8 mouse cellular contexts compared by ENCODE assay signal in genomic region chr10:56468537-56468936, GRCm38 (mm10).
DNase-seq lines count a peak whose midpoint lies in the region; ATAC-seq lines count a peak whose summit lies in the region.
"Had no signal": no experiment of that assay in that cellular context is flagged by ENCODE, and none has a peak within 500 bp of the region (broad histone marks: within the 10 kb centered on the region; RNA-seq: fewer than 3 reads in every experiment).

No protein-coding gene starts in this region.

- H3K9me3 ChIP-seq in neural tube, embryonic 11.5 days (ENCODE audit: control insufficient read depth, low read length), result no peaks in the 10 kb centered on the region
- no peaks in the 10 kb centered on the region for H3K9me3 ChIP-seq in kidney, embryonic 15.5 days (replicated peaks)

- no peaks in the 10 kb centered on the region for H3K27me3 ChIP-seq in neural tube, embryonic 11.5 days (ENCODE audit: control insufficient read depth, insufficient read depth, low read length)
- no peaks in the 10 kb centered on the region for H3K27me3 ChIP-seq in kidney, embryonic 15.5 days

- no peak overlapping the region for H3K4me3 ChIP-seq in neural tube, embryonic 11.5 days (ENCODE audit: low read depth, low read length)
- peak overlapping the region; percentile 39 for H3K4me3 ChIP-seq in kidney, embryonic 15.5 days (replicated peaks)

- 69% methylated on average over 6 of the region's 6 CpGs for WGBS in neural tube, embryonic 11.5 days
- 16% methylated on average over 6 of the region's 6 CpGs for whole genome bisulfite sequencing in kidney, embryonic 15.5 days

- H3K9ac ChIP-seq in neural tube, embryonic 11.5 days (ENCODE audit: low read length), result no peak overlapping the region
- H3K9ac ChIP-seq in kidney, embryonic 15.5 days, result 0 out of 2 replicates have a peak overlapping the region, but pooled peaks have one; percentile 18

- no peaks in the 10 kb centered on the region for H3K36me3 ChIP-seq in neural tube, embryonic 11.5 days (ENCODE audit: control insufficient read depth, insufficient read depth, low read length)
- no peaks in the 10 kb centered on the region for H3K36me3 ChIP-seq in kidney, embryonic 15.5 days

- DNase-seq in neural tube, embryonic 11.5 days (ENCODE audit: low spot score), result no peak
- no peak for DNase-seq in neural tube, embryonic 10.5 days (ENCODE audit: extremely low spot score, low spot score)
- DNase-seq in heart, adult 18-20 months, result peak; percentile 49 to 55
- peak; percentile 9 for DNase-seq in yolk sac, embryonic 10.5 days (ENCODE audit: low spot score)
- no peak for DNase-seq in frontal cortex, postnatal 14 days (ENCODE audit: low spot score in 2 of 2)
- DNase-seq in spleen, postnatal 4 days (ENCODE audit: low spot score in 2 of 2), result no peak
- DNase-seq: liver had no signal

- H3K27ac ChIP-seq in neural tube, embryonic 11.5 days (ENCODE audit: low read depth, low read length), result 0 out of 2 replicates have a peak overlapping the region, but pooled peaks have one; percentile 34
- H3K27ac ChIP-seq in kidney, embryonic 15.5 days, result peak overlapping the region; percentile 83

- H3K4me1 ChIP-seq in neural tube, embryonic 11.5 days (ENCODE audit: control insufficient read depth, insufficient read depth, low read length), result no peaks in the 10 kb centered on the region
- H3K4me1 ChIP-seq in kidney, embryonic 15.5 days, result peaks cover 7% of the 10 kb centered on the region

- no peak overlapping the region for H3K4me2 ChIP-seq in neural tube, embryonic 11.5 days (ENCODE audit: low read depth)
- peak overlapping the region; percentile 58 for H3K4me2 ChIP-seq in kidney, embryonic 15.5 days

- no peak for ATAC-seq in neural tube, embryonic 11.5 days (ENCODE audit: insufficient read depth, low FRiP score, low TSS enrichment)
- peak; percentile 42; the same call in 1 of the 2 replicates for ATAC-seq in kidney, embryonic 15.5 days (replicated peaks; ENCODE audit: low FRiP score)

Comparison
In these comparisons a context has a peak if more than half of its experiments do, and no peak if none do; other contexts are left out.
1. DNase-seq: peak in heart, adult 18-20 months (2 of 2) and yolk sac, embryonic 10.5 days (single experiment); none in neural tube, embryonic 11.5 days (single experiment), neural tube, embryonic 10.5 days (single experiment), frontal cortex, postnatal 14 days (0 of 2) and spleen, postnatal 4 days (0 of 2).